Mouse (Mus musculus) kidney, adult 2 months (tissue): Measurements from ENCODE around the gene Ablim1. TPM values are rescaled to one million over a fixed set of nuclear protein-coding genes. Genes with fewer than 3 reads are reported as not detected.

ENCODE experiments used
- DNase-seq: peaks from one replicate; pipeline ENCODE4 v3.0.0; 2021
- H3K27ac ChIP-seq: fragments of 200-500 bp; 2 replicates; pipeline ENCODE4 v1.5.1; 2012; ENCODE audit warnings: low read depth, low read length, control low read depth, inconsistent platforms; ENCODE audit not compliant: insufficient read depth
- H3K27me3 ChIP-seq: fragments of 200-500 bp; replicated peaks from 2 replicates; pipeline ENCODE4 v1.6.1; 2012; ENCODE audit warnings: mild to moderate bottlenecking, moderate library complexity, low read length, inconsistent platforms; ENCODE audit not compliant: control insufficient read depth, insufficient read depth
- H3K36me3 ChIP-seq: fragments of 200-500 bp; 2 replicates; pipeline ENCODE4 v1.6.1; 2012; ENCODE audit warnings: mild to moderate bottlenecking, moderate library complexity, low read length, inconsistent platforms; ENCODE audit not compliant: control insufficient read depth, insufficient read depth
- H3K4me1 ChIP-seq: fragments of 200-500 bp; 2 replicates; pipeline ENCODE4 v1.6.1; 2011; ENCODE audit warnings: low read length; ENCODE audit not compliant: control insufficient read depth, insufficient read depth
- H3K4me3 ChIP-seq: fragments of 200-500 bp; 2 replicates; pipeline ENCODE4 v1.5.1; 2011; ENCODE audit warnings: mild to moderate bottlenecking, low read depth, low read length, control low read depth; ENCODE audit not compliant: insufficient read depth
- CTCF ChIP-seq: fragments of 200-500 bp; conservative IDR thresholded peaks from 2 replicates; pipeline ENCODE4 v1.5.1; 2011; ENCODE audit warnings: low read depth, mild to moderate bottlenecking, control low read depth, low read length, moderate library complexity, mixed read lengths; ENCODE audit not compliant: insufficient read depth, insufficient read length
- POLR2A ChIP-seq: fragments of 200-500 bp; IDR thresholded peaks from one replicate; pipeline ENCODE4 v1.6.1; 2011; ENCODE audit warnings: low read depth, low read length, control low read depth
- WGBS: fragments of 180-500 bp; shearing (Covaris S2); methylation state at CpG from one replicate; pipeline ENCODE4 v1.1.7; 2018; 5-methylcytosine and 5-hydroxymethylcytosine counted together
- polyA plus RNA-seq: library from polyadenylated mRNA; depleted of rRNA; stranded (reverse); fragments of >200 nt; gene quantifications from 2 replicates; pipeline ENCODE4 v1.2.3, GENCODE M21; 2012

Gene Ablim1
- polyA plus RNA-seq, 1 experiment = 34.7 TPM

- no peaks in the 10 kb centered on the region for H3K36me3 ChIP-seq
- no peaks in the 10 kb centered on the region for H3K4me1 ChIP-seq
- 46% methylated on average over 5 of the region's 5 CpGs for WGBS
- no peak overlapping the region for H3K4me3 ChIP-seq
- H3K27me3 ChIP-seq = no peaks in the 10 kb centered on the region
- DNase-seq = no peak
- no peak overlapping the region for H3K27ac ChIP-seq
- TF ChIP-seq CTCF = no peak
Observed at GRCm38 (mm10) chr19:57104171-57104748, 210.5 kb downstream of the Ablim1 start.

GRCm38 (mm10) chr19:57103360-57103958, 211.3 kb downstream of the Ablim1 start:
- TF ChIP-seq CTCF (no peak), POLR2A (no peak)
- Histone ChIP-seq H3K27ac (no peak overlapping the region), H3K36me3 (no peaks in the 10 kb centered on the region), H3K4me3 (no peak overlapping the region), H3K4me1 (no peaks in the 10 kb centered on the region), H3K27me3 (no peaks in the 10 kb centered on the region)
- 62% methylated on average over 4 of the region's 4 CpGs for WGBS
- no peak for DNase-seq

GRCm38 (mm10) chr19:57101986-57102385, 212.7 kb downstream of the Ablim1 start:
- no peak for DNase-seq
- no peaks in the 10 kb centered on the region for H3K27me3 ChIP-seq
- H3K4me3 ChIP-seq = no peak overlapping the region
- no peak overlapping the region for H3K27ac ChIP-seq
- 84% methylated on average over 7 of the region's 7 CpGs for WGBS
- H3K36me3 ChIP-seq = no peaks in the 10 kb centered on the region
- TF ChIP-seq CTCF (no peak), POLR2A (no peak)
- no peaks in the 10 kb centered on the region for H3K4me1 ChIP-seq

GRCm38 (mm10) chr19:57100753-57101446, 213.8 kb downstream of the Ablim1 start:
- Histone ChIP-seq H3K36me3 (no peaks in the 10 kb centered on the region), H3K27me3 (no peaks in the 10 kb centered on the region), H3K27ac (no peak overlapping the region), H3K4me3 (no peak overlapping the region), H3K4me1 (no peaks in the 10 kb centered on the region)
- 91% methylated on average over 11 of the region's 11 CpGs for WGBS
- TF ChIP-seq CTCF (no peak), POLR2A (no peak)
- DNase-seq = no peak

GRCm38 (mm10) chr19:57099986-57100385, 214.7 kb downstream of the Ablim1 start:
- peak; percentile 40 for DNase-seq
- Histone ChIP-seq H3K36me3 (no peaks in the 10 kb centered on the region), H3K4me3 (no peak overlapping the region), H3K27ac (no peak overlapping the region), H3K4me1 (no peaks in the 10 kb centered on the region), H3K27me3 (no peaks in the 10 kb centered on the region)
- 81% methylated on average over 9 of the region's 9 CpGs for WGBS
- TF ChIP-seq CTCF (no peak), POLR2A (no peak)

GRCm38 (mm10) chr19:57099094-57099357, 215.7 kb downstream of the Ablim1 start:
- no peaks in the 10 kb centered on the region for H3K27me3 ChIP-seq
- H3K4me1 ChIP-seq = no peaks in the 10 kb centered on the region
- TF ChIP-seq CTCF (no peak), POLR2A (no peak)
- WGBS = 66% methylated on average over 4 of the region's 4 CpGs
- no peaks in the 10 kb centered on the region for H3K36me3 ChIP-seq
- H3K4me3 ChIP-seq = no peak overlapping the region
- peak overlapping the region; percentile 12; the same call in 1 of the 2 replicates for H3K27ac ChIP-seq
- no peak for DNase-seq

- TF ChIP-seq POLR2A (no peak), CTCF (no peak)
- Histone ChIP-seq H3K4me1 (no peaks in the 10 kb centered on the region), H3K27ac (peak overlapping the region; percentile 71), H3K27me3 (no peaks in the 10 kb centered on the region), H3K4me3 (no peak overlapping the region), H3K36me3 (no peaks in the 10 kb centered on the region)
- peak; percentile 69 for DNase-seq
- 43% methylated on average over 14 of the region's 14 CpGs for WGBS
Observed at GRCm38 (mm10) chr19:57098241-57099093, 216.3 kb downstream of the Ablim1 start.
